Mouse (Mus musculus) urinary bladder, adult 2 months (tissue): ENCODE measurements around the gene Olfr1130. TPM values are rescaled to one million over a fixed set of nuclear protein-coding genes. Genes with fewer than 3 reads are reported as not detected.
"Not testable (repeated sequence)": the region's sequence is repeated elsewhere in the genome, so short reads cannot be mapped to it uniquely, and the experiment has no call there.

Source experiments
- DNase-seq: peaks from one replicate; pipeline ENCODE4 v3.0.0; 2022; ENCODE audit warnings: low spot score
- polyA plus RNA-seq: library from polyadenylated mRNA; depleted of rRNA; stranded (reverse); fragments of >200 nt; gene quantifications from 2 replicates; pipeline ENCODE4 v1.2.3, GENCODE M21; 2012; rRNA removed

Gene Olfr1130
- polyA plus RNA-seq, result not detected in 2 replicates

DNA sequence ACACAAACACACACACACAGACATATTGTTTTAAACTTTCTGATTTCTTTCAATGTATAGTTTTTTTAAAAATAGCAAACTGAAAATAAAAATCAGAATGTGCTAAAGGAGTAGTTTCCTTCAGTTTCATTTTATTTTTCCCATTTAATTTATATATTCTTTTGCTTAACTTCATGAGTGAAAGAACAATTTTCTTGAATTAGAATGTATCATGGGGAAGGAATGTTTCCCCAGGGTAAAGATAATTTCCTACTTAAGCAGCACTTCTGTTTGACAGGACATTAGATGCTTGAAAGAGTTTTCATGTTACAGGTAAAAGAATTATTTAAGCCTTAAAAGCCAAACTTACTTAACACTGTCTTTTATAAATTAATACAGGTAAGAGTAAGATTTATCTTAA, at the start of gene Olfr1130:
TSS of gene Olfr1130 (plus strand) at position 301 of the 400 bp plus-strand sequence.
- not testable (repeated sequence) for DNase-seq

DNA sequence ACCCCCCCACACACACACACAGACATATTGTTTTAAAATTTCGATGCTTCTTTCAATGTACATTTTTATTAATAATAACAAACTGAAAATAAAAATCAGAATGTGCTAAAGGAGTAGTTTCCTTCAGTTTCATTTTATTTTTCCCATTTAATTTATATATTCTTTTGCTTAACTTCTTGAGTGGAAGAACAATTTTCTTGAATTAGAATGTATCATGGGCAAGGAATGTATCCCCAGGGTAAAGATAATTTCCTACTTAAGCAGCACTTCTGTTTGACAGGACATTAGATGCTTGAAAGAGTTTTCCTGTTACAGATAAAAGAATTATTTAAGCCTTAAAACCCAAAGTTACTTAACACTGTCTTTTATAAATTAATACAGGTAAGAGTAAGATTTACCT, 32.4 kb upstream of the Olfr1130 start, which contains the start of gene Olfr1129:
TSS of gene Olfr1129 (plus strand) at position 301 of the 400 bp plus-strand sequence.
- not testable (repeated sequence) for DNase-seq

DNA sequence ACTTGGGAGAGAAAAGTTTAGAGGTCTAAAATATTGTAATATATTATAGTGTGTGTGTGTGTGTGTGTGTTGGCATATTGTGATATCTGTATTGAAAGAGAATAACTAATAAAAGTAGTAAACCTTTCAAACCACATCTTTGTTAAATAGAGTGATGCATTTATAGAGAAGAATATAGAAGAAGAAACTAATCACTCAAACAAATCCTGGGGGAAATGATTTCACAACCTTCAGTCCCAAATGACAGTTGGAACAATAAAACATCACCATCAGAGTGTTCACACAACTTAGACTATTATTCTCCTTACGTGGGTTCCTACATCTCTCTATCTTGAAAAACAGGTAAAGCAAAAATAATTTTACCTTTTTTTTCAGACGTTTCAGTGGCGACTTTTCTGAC, 20.8 kb downstream of the Olfr1130 start, which contains the start of gene Olfr1131:
TSS of gene Olfr1131 (plus strand) at position 301 of the 400 bp plus-strand sequence.
- DNase-seq, result no peak

DNA sequence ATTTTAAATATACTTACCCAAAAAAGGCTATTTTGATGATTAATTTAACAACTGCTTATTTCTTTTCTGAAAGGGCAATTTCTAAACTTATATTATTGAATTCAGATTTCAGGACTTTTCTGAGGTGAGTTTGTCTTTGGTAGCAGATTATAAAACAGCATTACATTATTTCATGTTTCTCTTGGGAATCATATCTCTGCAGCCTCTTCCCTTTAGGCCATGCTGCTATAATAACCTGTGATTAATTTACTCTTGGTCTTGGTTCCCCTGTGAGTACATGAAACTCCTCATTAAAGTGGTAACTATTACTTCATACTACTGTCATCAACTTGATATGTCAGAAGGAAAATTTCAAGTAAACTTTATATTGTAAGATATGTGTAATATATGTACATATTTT, 31.4 kb downstream of the Olfr1130 start, which contains the start of gene Olfr1132:
TSS of gene Olfr1132 (minus strand) at position 101 of the 400 bp plus-strand sequence.
- no peak for DNase-seq

DNA sequence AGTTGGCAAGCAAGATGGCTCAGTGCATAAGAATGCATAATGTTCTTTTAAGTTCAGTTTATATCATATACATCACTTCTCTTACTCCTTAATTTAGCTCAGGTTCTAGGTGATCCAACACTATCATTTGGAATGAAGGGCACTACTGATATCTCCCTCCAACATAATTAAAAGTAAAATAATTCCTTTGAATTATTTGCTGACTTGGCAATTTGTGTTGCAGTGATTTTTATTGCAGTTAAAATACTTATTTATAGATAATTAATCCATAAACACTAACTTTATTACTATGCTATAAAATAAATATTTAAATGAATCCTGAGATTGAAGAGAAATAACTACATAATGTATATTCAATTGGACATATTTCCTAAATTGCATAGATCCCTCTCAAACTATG, 36.4 kb downstream of the Olfr1130 start:
- DNase-seq, result no peak

DNA sequence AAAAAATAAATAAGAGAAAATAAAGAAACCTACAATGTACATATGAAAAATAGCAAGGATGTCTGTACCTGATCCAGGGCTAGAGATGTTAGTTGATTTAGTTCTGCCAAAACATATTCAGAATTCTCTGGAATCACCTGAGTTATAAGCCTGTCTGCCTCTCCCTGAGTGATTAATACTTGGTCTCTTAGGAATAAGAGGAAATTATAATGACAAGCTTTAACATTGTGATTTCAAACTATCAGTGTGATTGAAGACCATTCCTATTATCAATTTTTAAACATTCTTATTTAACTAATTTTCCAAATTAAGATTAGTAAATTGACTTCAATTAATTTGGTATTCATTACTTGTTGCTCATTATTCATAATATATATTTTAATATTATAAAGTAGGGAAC, 41.3 kb downstream of the Olfr1130 start, which contains the start of gene Olfr1133:
TSS of gene Olfr1133 (minus strand) at position 101 of the 400 bp plus-strand sequence.
- DNase-seq, result no peak

DNA sequence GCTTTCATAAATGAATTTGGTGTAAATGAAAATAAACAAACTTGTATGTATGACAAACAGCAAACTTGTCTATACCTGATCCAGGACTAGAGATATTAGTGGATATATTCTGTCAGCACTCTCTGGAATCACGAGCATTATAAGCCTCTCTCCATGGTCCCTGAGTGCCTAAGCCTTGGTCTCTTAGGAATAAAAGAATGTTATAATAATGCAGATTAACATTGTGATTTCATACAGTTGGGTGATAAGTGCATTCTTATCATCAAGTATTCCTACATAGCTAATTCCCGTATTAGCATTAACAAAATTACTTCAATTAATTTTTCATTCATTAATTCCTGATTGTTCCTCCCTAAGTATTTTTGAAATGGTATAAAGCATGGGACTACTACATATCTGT, 52.3 kb downstream of the Olfr1130 start, which contains the start of gene Olfr1134:
TSS of gene Olfr1134 (minus strand) at position 101 of the 400 bp plus-strand sequence.
- no peak for DNase-seq

Other genes with a start within 250 kb of the Olfr1130 start
- not detected in 2 replicates for gene Olfr1121, start 236.3 kb upstream of the Olfr1130 start, polyA plus RNA-seq
- gene Olfr1122, start 220.4 kb upstream of the Olfr1130 start, polyA plus RNA-seq, result not detected in 2 replicates
- not detected in 2 replicates for gene Olfr1123, start 189.6 kb upstream of the Olfr1130 start, polyA plus RNA-seq
- gene Olfr1124, start 175.9 kb upstream of the Olfr1130 start, polyA plus RNA-seq, result not detected in 2 replicates
- gene Olfr1126, start 152.2 kb upstream of the Olfr1130 start, polyA plus RNA-seq, result not detected in 2 replicates
- not detected in 2 replicates for gene Pramel7, start 109.1 kb upstream of the Olfr1130 start, polyA plus RNA-seq
- not detected in 2 replicates for gene Pramel6, start 99.6 kb upstream of the Olfr1130 start, polyA plus RNA-seq
- not detected in 2 replicates for gene Olfr153, start 74.4 kb upstream of the Olfr1130 start, polyA plus RNA-seq
- gene Olfr1128, start 60.7 kb upstream of the Olfr1130 start, polyA plus RNA-seq, result not detected in 2 replicates
- gene Olfr1129, start 32.3 kb upstream of the Olfr1130 start, polyA plus RNA-seq, result not detected in 2 replicates
- gene Olfr1131, start 20.9 kb downstream of the Olfr1130 start, polyA plus RNA-seq, result not detected in 2 replicates
- not detected in 2 replicates for gene Olfr1132, start 31.3 kb downstream of the Olfr1130 start, polyA plus RNA-seq
- not detected in 2 replicates for gene Olfr1133, start 41.2 kb downstream of the Olfr1130 start, polyA plus RNA-seq
- gene Olfr1134, start 52.2 kb downstream of the Olfr1130 start, polyA plus RNA-seq, result not detected in 2 replicates
- not detected in 2 replicates for gene Olfr1135, start 67.5 kb downstream of the Olfr1130 start, polyA plus RNA-seq
- gene Olfr1136, start 87.7 kb downstream of the Olfr1130 start, polyA plus RNA-seq, result not detected in 2 replicates
- not detected in 2 replicates for gene Olfr1137, start 107.0 kb downstream of the Olfr1130 start, polyA plus RNA-seq
- gene Olfr1138, start 133.8 kb downstream of the Olfr1130 start, polyA plus RNA-seq, result not detected in 2 replicates
- not detected in 2 replicates for gene Olfr1140, start 137.5 kb downstream of the Olfr1130 start, polyA plus RNA-seq
- gene Olfr1141, start 147.8 kb downstream of the Olfr1130 start, polyA plus RNA-seq, result not detected in 2 replicates
- not detected in 2 replicates for gene Olfr152, start 173.3 kb downstream of the Olfr1130 start, polyA plus RNA-seq
- gene Olfr1143, start 194.4 kb downstream of the Olfr1130 start, polyA plus RNA-seq, result not detected in 2 replicates
- not detected in 2 replicates for gene Olfr1145, start 203.6 kb downstream of the Olfr1130 start, polyA plus RNA-seq
- not detected in 2 replicates for gene Olfr1148, start 224.3 kb downstream of the Olfr1130 start, polyA plus RNA-seq
- gene Olfr1150-ps1, start 237.8 kb downstream of the Olfr1130 start, polyA plus RNA-seq, result not detected in 2 replicates
- not detected in 2 replicates for gene Olfr1151, start 249.7 kb downstream of the Olfr1130 start, polyA plus RNA-seq